Mouse (Mus musculus): ENCODE data around the gene Adck1.

Gene Adck1

GRCm38 (mm10) chr12:88472832-88473231 lies 112.5 kb downstream of the Adck1 start:
- no peak for DNase-seq (ENCODE audit: low spot score)

- DNase-seq (ENCODE audit: low spot score), result no peak
Measured at GRCm38 (mm10) chr12:88473796-88474195, 113.4 kb downstream of the Adck1 start.

- no peak for DNase-seq (ENCODE audit: low spot score)
Measured at GRCm38 (mm10) chr12:88475833-88476232, 115.5 kb downstream of the Adck1 start.

DNA sequence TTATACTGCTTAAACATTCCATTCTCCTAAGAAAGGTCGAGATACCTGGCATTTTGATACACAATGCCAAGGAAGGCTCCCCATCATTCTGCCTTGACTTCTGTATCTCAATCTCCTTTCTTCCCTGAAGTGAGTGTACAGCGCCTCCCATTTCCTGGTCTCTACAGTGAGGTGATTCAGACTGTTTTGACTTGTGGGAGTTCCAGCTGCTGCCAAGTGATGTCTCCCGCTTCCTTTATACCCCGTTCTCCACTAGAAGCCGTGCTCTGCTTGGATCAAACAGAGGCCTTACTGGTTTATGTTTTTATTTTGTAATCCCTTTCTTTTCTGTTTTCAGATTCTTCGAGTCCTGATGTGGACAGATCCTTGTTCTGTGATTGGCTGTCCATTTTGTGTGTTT lies 116.3 kb downstream of the Adck1 start:
- no peak for DNase-seq (ENCODE audit: low spot score)

DNA sequence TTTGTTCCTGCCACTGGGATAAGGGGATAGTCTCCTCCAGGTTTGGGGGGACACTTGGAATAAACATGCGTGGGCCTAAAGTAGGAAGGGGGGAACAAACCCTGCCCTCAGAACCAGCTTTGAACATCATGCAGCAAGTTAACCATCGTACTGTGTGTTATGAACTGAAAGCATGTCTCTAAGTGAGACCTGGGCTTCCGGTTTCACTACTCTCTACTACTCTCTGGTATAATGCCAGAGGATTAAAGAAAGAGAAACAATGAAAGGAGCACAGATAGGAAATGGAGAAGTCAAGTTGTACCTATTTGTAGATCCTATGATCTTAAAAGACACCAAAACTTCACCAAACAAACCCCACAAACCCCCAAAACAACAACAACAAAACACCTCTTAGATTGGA lies 121.3 kb downstream of the Adck1 start:
- DNase-seq (ENCODE audit: low spot score), result no peak

DNA sequence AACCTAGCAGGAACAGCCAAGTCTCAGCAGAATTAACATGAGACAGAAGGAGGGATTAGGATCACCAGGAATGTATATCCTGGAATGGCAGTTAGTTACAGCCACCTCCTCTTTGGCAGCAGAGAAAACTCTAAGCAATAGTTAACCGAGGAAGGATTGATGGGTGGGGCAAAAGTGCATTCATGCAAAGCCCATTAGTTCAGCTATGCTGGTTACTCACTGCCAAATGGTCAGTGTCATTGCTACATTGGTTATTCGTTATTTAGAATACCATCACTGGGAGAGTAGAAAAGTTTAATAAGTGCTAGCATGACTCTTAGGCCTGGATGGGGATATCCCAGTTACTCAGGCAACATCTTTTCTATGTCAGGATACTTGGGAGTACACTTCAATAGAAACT lies 130.5 kb downstream of the Adck1 start:
- DNase-seq (ENCODE audit: low spot score), result no peak

All from urinary bladder, postnatal 14 days (tissue).